Mouse (Mus musculus) heart, postnatal 10 days (tissue): ENCODE measurements at regions not wholly inside any gene's neighbourhood (a gene's known extent, or its start where the extent isn't known, plus 50 kb on each side); places are given as distances from the start of the nearest gene placed in this dataset.

Experiments used
- DNase-seq, 2 experiments: peaks; one replicate each; pipeline ENCODE4 v3.0.0; 2021
- intact Hi-C: fragments of 180-260 bp; cut with DNase I; formaldehyde crosslinking; loops from one replicate; pipeline ENCODE4 v1.15.1; 2025

DNA sequence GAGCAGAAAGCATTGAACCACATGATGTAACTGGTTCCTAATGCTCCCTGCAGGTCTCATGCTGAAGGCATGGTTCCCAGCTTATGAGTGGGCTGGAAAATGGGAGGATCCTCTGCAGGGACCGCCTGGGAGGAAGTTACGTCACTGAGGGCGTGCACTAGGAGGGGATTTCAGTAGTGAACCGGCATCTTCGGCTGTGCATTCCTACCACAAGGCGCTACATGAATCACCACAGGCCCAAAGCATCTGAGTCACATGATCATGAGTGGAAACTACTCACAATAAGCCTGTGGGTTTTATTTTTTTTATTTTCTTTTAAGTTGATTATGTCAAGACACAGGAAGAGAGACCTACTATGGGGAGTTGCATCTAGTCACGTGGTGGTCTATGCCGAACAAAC lies 68.2 kb upstream of the Kcnj15 start:
- intact Hi-C loops = no loop called here
- no peak for DNase-seq

DNA sequence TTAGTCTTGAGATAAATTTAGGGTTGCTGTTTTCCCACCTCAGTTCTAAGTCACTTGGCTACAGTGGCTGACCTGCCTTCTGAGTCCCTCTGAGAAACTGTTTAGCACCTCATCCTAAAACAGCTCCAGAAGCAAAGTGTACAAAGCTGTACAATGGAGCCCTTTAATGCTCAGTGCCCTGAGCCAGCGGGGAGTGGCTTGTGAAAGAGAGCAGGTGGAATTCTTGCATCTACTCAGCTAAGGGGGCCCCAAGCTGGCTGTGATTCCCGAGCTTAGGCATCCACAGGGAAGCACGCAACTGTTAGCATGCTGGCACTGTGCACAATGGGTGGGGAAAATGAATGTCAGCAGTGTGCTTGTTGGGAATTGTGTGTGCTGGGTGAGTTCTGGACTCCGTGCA lies 63.2 kb upstream of the Kcnj15 start:
- no peak for DNase-seq
- intact Hi-C loops = loop anchor here (5.0 to 10.0 kb wide), 3 partner anchors 271 to 771 kb away; no protein-coding TSS in a partner anchor

DNA sequence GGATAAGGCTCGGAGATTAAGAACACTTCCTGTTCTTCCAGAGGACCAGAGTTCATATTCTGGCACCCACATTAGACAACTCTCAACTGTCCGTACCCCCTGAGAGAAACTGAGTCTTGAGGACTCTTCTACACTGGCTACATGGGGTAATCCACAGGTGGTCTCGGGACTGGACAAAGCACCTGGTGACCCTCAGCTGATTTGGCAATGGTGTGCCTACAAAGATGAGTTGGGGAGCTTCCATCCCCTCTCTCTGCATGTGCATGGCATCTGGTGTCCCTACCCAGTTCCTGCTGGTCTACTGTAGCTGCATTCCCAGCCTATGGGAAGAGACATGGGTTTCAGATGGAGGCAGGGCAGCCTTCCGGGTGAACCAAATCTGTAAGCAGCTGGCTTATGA lies 61.2 kb upstream of the Kcnj15 start:
- intact Hi-C loops = loop anchor here (1.0 to 10.0 kb wide), 3 partner anchors 145 to 769 kb away; no protein-coding TSS in a partner anchor

DNA sequence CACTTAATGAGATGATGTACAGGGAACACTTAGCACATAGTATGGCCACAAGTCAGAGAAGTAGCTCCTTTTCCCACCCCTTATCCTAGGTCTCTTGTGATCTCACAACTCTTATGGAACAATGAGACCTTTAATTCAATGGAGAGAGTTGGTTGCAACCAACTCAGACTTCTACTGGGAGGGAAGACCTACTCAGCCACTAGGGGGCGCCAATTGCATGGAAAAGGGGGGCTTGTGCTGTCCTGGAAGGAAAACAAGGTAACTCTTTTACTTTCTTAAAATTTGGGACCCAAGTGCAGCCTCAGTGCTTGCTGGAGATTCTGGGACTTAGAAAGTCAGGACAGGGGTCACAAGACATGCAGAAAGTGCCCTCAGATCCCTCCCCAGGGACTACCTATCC lies 60.7 kb upstream of the Kcnj15 start:
- DNase-seq = peak; percentile 77 to 87
- intact Hi-C loops = loop anchor here (1.0 to 10.0 kb wide), 3 partner anchors 145 to 768 kb away; no protein-coding TSS in a partner anchor

More for the DNA sequence above, 61.2 kb upstream of the Kcnj15 start:
- DNase-seq = no peak

DNA sequence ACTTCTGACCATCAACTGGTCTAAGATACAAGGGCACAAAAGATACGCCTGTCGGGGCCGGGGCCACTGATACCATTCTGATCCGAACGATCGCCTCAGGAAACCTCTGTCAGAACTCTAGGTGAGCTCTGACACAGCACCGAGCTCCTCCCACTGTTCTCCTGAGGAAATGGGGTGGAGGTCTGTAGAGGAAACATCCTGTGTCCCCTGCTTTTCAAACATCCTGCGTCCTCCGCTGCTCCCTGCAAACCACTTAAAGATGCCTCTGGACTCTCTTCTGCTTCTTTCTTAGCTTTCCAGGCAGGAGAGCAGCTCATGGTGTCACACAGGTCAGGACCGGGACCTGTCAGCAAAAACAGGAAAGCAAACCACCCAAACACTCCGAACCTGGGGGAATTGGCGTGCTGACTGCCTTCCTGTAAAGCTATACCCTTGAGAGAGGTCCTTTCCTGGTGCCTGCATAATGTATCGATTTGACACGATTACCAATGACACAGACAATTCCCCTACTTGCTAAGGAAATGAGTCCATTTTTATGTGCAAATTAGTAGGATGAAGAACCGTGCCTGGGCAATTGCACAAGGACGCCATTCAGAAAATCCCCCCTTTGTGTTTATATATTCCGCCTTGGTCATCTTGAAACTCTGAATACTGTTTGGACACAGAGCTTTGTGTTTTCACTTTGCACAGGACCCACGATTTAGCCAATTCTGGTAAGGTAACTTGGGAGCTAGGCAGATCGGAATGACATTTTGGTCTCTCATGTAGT lies 58.4 kb upstream of the Kcnj15 start:
- no peak for DNase-seq
- intact Hi-C loops = loop anchor here (10.0 kb wide), 2 partner anchors 266 to 766 kb away; no protein-coding TSS in a partner anchor

DNA sequence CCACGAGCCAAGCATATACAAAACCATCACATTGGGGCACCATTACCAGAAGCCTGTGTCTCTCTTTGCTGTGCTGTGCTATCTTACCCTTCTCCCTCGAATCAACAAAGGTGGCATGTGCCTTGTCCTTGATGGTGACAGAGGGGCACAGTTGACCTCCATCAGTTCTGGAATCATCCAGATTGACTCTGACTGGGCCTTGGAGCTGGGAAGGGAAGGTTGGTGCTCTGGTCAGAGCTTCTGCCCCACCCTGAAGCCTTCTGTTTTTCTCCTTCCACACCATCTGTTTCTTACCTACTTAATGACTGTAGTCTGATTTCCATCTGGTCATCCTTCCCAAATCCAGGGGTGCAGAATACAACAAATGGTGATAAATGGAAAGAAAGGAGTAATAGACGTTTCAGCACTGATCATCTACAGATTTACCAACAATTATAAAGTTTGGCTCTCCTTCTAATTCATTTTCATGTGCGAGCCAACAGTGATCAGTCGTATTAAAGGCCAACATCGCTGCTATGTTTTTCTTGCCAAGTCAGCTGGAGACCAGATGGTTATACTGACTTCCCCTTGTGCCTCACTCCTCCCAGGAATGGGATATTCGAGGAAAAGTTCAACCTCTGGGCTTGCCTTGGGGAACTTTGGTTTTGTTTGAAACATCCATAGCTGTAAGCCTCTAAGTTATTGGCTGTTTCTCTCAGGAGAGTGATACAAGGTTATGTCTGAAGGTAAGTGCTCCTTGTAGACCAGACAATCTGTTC lies 55.1 kb upstream of the Kcnj15 start:
- peak; percentile 44 to 47 for DNase-seq
- intact Hi-C loops = loop anchor here (10.0 kb wide), 1 partner anchor 372 kb away; no protein-coding TSS in a partner anchor

DNA sequence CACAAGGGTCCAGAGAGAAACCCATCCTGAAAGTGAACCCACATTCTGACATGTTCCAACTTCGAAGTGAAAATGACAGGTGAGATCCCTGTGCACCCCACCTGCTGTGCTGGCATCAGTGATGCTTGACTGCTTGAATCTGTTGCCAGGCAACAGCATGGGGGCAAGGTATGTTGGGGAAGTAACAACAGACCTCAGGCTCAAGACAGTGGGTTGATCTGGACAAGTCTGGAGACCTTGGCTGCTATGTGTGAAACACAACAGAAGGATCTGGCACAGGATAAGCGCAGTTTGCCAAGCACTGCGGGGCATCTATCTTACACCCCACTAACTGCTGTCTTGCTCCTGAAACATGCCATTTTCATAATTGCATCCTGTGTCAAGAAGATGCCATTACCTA lies 54.3 kb upstream of the Kcnj15 start:
- intact Hi-C loops = loop anchor here (10.0 kb wide), 1 partner anchor 372 kb away; no protein-coding TSS in a partner anchor
- no peak for DNase-seq

DNA sequence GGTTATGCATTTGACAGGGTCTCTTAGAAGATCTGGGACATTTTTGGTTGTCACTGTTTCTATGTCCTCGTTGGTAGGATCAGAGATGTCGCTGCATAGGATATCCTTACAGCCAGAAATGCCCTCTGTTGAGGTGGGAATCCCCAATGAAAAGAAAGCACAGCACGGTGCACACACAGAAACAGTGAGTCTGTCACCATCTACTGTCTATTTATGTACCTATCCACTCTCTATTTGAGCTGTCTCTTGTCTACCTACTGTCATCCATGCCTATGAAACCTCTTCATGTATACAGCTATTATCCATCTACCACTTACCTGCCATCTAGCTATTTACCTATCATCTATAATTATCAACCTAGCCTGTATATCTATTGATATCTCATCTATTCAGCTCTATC lies 53.6 kb upstream of the Kcnj15 start:
- intact Hi-C loops = loop anchor here (10.0 kb wide), 1 partner anchor 371 kb away; no protein-coding TSS in a partner anchor
- DNase-seq = no peak

DNA sequence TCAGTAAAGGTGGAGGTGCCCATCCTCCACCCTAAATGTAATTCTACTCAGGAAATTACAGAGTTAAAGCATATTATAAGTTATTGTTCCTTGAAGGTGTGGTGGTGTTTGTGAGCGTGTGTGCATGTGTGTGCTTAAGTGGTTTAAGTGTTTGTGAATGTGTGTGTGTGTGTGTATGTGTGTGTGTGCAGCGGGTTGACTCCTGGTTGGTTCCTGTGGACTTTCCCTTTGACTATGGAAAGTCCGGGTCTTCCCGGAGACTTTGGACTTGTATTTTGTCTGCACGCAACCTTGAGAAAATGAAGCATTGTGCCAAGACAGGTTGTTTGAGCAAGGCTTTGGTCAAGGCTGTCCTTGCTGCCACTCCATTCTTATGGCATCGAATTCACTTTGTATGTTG lies 52.9 kb upstream of the Kcnj15 start:
- intact Hi-C loops = loop anchor here (10.0 kb wide), 1 partner anchor 370 kb away; no protein-coding TSS in a partner anchor
- no peak for DNase-seq

DNA sequence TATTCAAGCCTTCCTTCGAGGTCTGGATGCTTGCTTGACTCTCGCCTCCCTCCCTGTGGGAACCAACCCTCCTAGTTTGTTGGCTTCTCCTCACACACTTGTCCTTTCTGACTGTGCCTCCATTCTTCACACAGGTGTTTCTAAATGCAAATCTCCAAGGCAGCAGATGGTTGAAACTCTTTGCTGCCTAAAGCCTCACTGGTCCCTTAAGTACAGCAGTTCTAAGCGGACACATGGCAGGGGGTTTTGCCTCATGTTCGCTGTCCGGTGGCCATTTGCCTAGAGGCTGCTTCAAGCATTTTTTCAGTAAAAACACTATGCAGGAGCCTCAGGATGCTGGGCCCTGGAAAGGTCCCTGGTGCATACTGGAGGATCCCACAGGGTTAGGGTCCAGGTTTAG lies 50.9 kb upstream of the Kcnj15 start:
- intact Hi-C loops = loop anchor here (10.0 kb wide), 1 partner anchor 368 kb away; no protein-coding TSS in a partner anchor
- no peak for DNase-seq

DNA sequence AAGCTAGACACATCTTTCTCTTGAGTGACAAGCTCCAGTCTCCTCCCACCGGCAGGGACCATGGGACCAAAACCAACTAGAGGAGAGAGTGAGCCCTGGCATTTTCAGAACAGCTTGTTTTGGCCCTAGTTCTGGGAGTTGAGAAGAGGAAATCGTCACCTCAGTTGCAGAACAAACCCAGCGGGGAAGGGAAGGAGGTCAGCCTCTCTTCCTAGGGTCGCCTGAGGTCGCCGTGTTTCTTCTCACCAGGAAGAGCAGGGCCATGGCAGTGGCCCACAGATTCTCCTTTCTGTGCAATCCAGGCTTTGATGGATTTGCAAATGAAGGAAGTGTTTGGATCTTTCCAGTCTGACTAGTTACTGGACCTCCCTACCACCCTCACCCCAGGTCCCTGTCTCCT lies 49.8 kb upstream of the Kcnj15 start:
- intact Hi-C loops = loop anchor here (10.0 kb wide), 1 partner anchor 367 kb away; no protein-coding TSS in a partner anchor
- DNase-seq = no peak
